Mouse (Mus musculus) G1E (cell line): Measurements from ENCODE around the gene Csnk1e. TPM values are rescaled to one million over a fixed set of nuclear protein-coding genes. Genes with fewer than 3 reads are reported as not detected.

ENCODE experiments used
- ATAC-seq: 2 replicates; pipeline ENCODE4 v1.8.0; 2016; ENCODE audit warnings: mild to moderate bottlenecking; ENCODE audit not compliant: insufficient number of reproducible peaks, poor library complexity, low FRiP score, severe bottlenecking; ENCODE audit errors: extremely low read depth
- DNase-seq: peaks from one replicate; pipeline ENCODE4 v3.0.0; 2012; ENCODE audit warnings: low spot score
- H3K27me3 ChIP-seq: 2 replicates; pipeline ENCODE4 v1.6.1; 2012; ENCODE audit warnings: mild to moderate bottlenecking, low read length, inconsistent platforms; ENCODE audit not compliant: insufficient read depth
- H3K36me3 ChIP-seq: replicated peaks from 2 replicates; pipeline ENCODE3; 2012; ENCODE audit warnings: mild to moderate bottlenecking, inconsistent platforms
- H3K4me1 ChIP-seq: 2 replicates; pipeline ENCODE4 v1.6.1; 2012; ENCODE audit warnings: low read depth, low read length, inconsistent platforms, mixed read lengths; ENCODE audit not compliant: insufficient read depth
- H3K4me3 ChIP-seq: 2 replicates; pipeline ENCODE4 v1.5.1; 2012; ENCODE audit warnings: low read depth, mild to moderate bottlenecking, inconsistent platforms, low read length, moderate library complexity, mixed read lengths
- H3K9me3 ChIP-seq: replicated peaks from 2 replicates; pipeline ENCODE4 v1.6.1; 2012; ENCODE audit warnings: inconsistent platforms
- CTCF ChIP-seq: IDR thresholded peaks from 2 replicates; pipeline ENCODE4 v1.5.1; 2012; ENCODE audit warnings: low read depth, low read length, inconsistent platforms, mixed read lengths
- GATA1 ChIP-seq: IDR thresholded peaks from 2 replicates; pipeline ENCODE4 v1.6.1; 2012; ENCODE audit warnings: borderline replicate concordance, low read length, inconsistent platforms, mixed read lengths
- GATA2 ChIP-seq: IDR thresholded peaks from 2 replicates; pipeline ENCODE4 v1.6.1; 2012; ENCODE audit warnings: low read depth, low read length, inconsistent platforms, borderline replicate concordance
- POLR2AphosphoS5 ChIP-seq: IDR thresholded peaks from 2 replicates; pipeline ENCODE4 v1.6.1; 2012; ENCODE audit warnings: low read depth, low read length, inconsistent platforms; ENCODE audit not compliant: insufficient replicate concordance
- TAL1 ChIP-seq: conservative IDR thresholded peaks from 2 replicates; pipeline ENCODE4 v1.6.1; 2012; ENCODE audit warnings: low read depth, low read length, inconsistent platforms, mixed read lengths
- polyA plus RNA-seq: library from polyadenylated mRNA; stranded (reverse); fragments of >175 nt; gene quantifications from 2 replicates; pipeline ENCODE4 v1.2.3, GENCODE M21; 2012
- total RNA-seq, 2 experiments: library from RNA; stranded (forward) in 1 of 2; stranded (reverse) in 1 of 2; fragments of 200-1000 nt in 1 of 2; fragments of >200 nt in 1 of 2; fragmentation: Nextera tagmentation in 1 of 2; gene quantifications; 2 replicates each; pipeline ENCODE4 v1.2.3; 2014 to 2017

The Csnk1e gene
- total and polyA plus RNA-seq, 3 experiments: 0.44 TPM; not detected in 2

DNA sequence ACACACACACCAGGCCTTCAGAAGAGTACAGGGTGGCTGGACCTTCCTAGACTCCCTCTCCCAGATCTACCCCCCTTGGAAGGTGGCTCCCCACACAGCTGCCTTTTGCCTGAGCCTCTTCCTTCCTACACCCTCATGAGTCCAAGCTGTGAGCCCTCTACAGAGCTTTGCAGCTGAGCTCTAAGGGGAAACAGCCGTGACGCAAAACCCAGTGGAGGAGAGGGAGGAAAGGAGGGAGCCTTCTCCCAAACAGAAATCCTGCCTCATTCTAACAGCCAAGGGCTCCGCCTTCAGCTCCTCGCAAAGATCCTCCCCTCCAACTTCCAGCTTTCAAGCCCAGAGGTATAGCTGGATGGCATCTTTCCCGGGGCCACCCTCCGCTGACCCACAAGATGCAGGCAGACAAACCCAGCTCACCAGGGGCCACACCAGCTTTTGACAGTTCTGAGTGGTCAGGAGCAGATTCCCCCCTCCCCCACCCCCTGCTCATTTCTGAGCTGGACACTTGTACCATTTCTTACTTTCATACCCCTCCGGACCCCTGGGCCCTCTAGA lies 11.4 kb downstream of the Csnk1e start:
- ATAC-seq (no peak), DNase-seq (no peak)
- no peaks in the 10 kb centered on the region for H3K4me1 ChIP-seq
- H3K4me3 ChIP-seq: no peak overlapping the region
- H3K27me3 ChIP-seq: peaks cover 43% of the 10 kb centered on the region
- no peaks in the 10 kb centered on the region for H3K9me3 ChIP-seq
- TF ChIP-seq TAL1 (no peak), POLR2AphosphoS5 (no peak), CTCF (no peak), GATA2 (no peak), GATA1 (no peak)
- no peaks in the 10 kb centered on the region for H3K36me3 ChIP-seq

DNA sequence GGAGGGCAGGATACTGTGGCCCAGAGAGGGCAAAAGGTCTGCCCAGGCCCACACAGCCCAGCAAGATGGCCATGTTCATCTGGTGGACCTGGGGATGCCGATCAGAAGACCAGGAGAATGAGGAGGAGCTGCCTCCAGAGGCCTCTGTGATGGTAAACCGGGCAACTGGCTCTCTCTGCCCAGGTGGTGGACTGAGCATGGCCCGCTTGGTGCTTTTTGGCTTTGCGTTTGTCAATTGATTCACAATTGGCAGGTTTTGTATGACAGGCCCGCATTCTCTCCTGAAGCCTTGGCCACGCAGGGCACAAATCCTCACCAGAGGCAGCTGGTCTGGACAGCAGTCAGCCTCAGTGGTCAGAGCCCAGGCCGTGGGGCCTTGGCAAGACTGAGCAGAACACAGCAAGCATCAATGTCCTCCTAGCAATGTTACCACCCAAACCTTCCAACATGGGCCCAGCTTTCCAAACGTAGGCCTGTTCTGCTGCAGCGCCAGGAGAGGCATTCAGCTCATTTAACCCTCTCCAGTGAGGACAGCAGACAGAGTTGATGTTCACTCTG lies 12.3 kb downstream of the Csnk1e start:
- Histone ChIP-seq H3K36me3 (no peaks in the 10 kb centered on the region), H3K27me3 (peaks cover 43% of the 10 kb centered on the region), H3K9me3 (no peaks in the 10 kb centered on the region), H3K4me1 (no peaks in the 10 kb centered on the region), H3K4me3 (no peak overlapping the region)
- ATAC-seq: no peak
- no peak for TF ChIP-seq GATA2
- no peak for TF ChIP-seq POLR2AphosphoS5
- TF ChIP-seq GATA1: no peak
- TF ChIP-seq CTCF: no peak
- no peak for TF ChIP-seq TAL1
- DNase-seq: no peak

DNA sequence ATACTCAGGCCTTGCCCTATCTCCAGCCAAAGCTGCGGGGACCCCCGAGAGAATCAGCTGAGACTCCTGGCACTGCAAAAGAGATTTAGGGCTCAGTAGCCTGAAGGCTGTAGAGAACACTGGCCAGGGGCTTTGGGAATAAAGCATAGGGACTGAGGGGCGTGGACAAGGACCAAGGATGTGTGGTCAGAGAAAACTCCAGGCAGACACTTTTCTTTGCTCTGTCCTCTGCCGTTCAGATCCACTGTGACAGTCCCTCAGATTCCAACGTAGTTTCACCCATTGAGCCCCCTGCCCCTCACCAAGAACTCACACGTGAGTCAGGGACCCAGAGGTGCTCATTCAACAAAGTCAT lies 13.1 kb downstream of the Csnk1e start:
- TF ChIP-seq GATA2 (no peak), GATA1 (no peak), POLR2AphosphoS5 (no peak), TAL1 (no peak), CTCF (no peak)
- H3K4me1 ChIP-seq: no peaks in the 10 kb centered on the region

DNA sequence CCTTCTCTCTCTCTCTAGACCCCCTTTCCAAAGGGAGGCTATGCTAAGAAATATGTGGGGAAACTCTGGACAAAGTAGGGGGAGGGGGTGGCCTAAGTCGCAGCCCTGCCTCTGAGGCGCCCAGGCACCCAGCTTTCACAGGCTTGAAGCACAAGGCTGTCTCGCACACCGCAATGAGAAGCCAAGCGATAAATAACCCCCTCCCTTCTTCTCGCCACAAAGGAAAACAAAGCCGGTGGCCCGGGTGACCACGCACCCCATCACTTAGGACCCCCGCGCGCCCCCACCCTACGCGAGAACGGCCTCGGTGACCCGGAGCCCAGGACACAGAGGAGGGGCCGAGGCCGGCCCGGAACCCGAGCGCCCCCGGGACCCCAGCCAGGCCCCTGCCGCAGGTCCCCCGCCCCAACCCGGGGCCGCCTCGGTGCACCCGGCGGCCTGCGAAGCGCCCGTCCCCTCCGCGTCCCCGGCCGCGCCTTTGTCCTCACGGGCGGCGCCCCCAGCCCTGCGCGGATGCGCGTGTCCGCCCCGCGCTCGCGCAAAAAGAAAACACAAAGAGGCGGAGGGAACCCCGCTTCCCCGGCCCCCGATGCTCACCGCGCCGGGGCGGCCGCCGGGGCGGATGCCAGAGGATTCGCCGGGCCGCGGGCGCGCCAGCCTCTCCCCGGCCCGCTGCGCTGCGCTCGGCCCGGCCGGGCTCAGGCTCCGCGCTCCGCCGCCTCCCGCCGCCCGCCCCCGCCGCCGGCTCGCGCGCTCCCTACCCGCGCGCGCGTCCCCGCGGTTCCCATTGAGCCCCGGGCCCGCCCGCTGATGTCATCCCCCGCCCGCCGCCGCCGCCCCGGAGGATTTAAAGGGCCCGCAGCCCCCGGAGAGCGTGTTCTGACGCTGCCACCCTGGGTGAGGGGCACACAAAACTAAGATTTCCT lies 13.8 kb downstream of the Csnk1e start:
- no peak for TF ChIP-seq GATA1
- TF ChIP-seq CTCF: no peak
- TF ChIP-seq POLR2AphosphoS5: no peak
- Histone ChIP-seq H3K36me3 (no peaks in the 10 kb centered on the region), H3K27me3 (peaks cover 43% of the 10 kb centered on the region), H3K4me1 (no peaks in the 10 kb centered on the region), H3K4me3 (no peak overlapping the region), H3K9me3 (no peaks in the 10 kb centered on the region)
- DNase-seq (no peak), ATAC-seq (no peak)

More for the DNA sequence above, 13.1 kb downstream of the Csnk1e start:
- ATAC-seq (no peak), DNase-seq (no peak)
- H3K36me3 ChIP-seq: no peaks in the 10 kb centered on the region
- peaks cover 43% of the 10 kb centered on the region for H3K27me3 ChIP-seq
- no peak overlapping the region for H3K4me3 ChIP-seq
- H3K9me3 ChIP-seq: no peaks in the 10 kb centered on the region

DNA sequence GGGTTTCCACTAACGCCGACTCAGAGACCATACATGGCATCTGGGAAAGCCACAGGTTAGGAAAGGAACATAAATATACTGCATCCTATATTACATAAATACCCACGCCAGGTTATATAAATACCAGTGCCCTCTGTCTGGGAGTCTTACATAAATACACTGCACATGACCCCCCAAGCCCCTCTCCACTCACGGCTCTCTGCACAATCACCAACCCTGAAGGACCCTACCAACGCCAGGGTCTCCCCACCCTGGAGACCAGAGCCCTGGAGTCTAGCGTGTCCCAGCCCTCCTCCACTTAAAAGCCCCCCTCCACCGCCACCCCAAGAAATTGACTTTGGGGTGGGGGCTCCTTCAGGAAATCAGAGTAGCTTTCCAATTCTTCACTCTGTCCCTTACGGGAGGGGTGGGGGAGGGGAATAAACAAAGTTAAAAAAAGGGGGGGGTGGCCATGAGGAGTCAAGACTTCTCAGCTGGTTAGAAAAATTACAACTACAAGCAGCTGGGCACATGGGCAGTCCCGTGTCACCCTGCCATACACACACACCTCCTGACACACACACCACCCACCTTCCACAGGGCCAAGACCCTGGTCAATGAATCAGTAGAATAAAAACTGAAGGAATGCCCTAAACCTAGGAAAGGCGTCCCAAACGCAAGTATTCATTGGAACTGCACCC lies 14.6 kb downstream of the Csnk1e start:
- no peak for ATAC-seq
- H3K9me3 ChIP-seq: no peaks in the 10 kb centered on the region
- TF ChIP-seq GATA1 (no peak), TAL1 (no peak)
- no peaks in the 10 kb centered on the region for H3K4me1 ChIP-seq
- no peaks in the 10 kb centered on the region for H3K36me3 ChIP-seq
- H3K27me3 ChIP-seq: peaks cover 40% of the 10 kb centered on the region
- DNase-seq: no peak
- no peak overlapping the region for H3K4me3 ChIP-seq

DNA sequence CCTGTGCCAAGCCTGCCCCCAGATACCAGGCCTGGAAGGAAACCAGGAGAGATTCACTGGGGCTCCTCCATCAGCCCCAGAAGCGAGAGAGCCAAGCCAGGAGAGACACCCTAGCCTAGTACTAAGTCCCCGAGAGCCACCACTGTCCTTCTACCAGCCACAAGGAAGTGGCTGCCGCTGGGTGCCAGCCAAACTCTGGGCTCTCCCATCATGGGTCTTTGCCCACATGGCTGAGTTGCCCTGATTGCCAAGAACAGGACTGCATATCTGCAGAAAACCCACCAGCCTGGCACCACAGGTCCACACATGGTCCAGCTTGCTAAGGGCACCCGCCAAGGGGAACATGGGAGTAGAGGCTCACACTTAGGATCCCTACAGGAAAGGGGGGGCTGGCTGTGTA lies 15.1 kb downstream of the Csnk1e start:
- Histone ChIP-seq H3K27me3 (peaks cover 42% of the 10 kb centered on the region), H3K4me3 (no peak overlapping the region), H3K36me3 (no peaks in the 10 kb centered on the region), H3K4me1 (no peaks in the 10 kb centered on the region), H3K9me3 (no peaks in the 10 kb centered on the region)
- TF ChIP-seq TAL1 (no peak), GATA1 (no peak), CTCF (no peak), GATA2 (no peak)
- ATAC-seq (no peak), DNase-seq (no peak)
